Mouse (Mus musculus): ENCODE measurements at regions not wholly inside any gene's neighbourhood (a gene's known extent, or its start where the extent isn't known, plus 50 kb on each side); places are given as distances from the start of the nearest gene placed in this dataset.
A peak's percentile ranks its signal among the peaks of the same experiment; 100 is the strongest.

- Histone ChIP-seq H3K9ac (replicated peaks) (no peak overlapping the region), H3K36me3 (no peaks in the 10 kb centered on the region), H3K27me3 (no peaks in the 10 kb centered on the region), H3K9me3 (no peaks in the 10 kb centered on the region; the same call in 1 of the 2 replicates), H3K4me2 (replicated peaks) (no peak overlapping the region), H3K27ac (no peak overlapping the region), H3K4me1 (replicated peaks) (no peaks in the 10 kb centered on the region), H3K4me3 (replicated peaks) (no peak overlapping the region)
- ATAC-seq, result no peak
Measured at GRCm38 (mm10) chr5:18080761-18081160, 118.4 kb downstream of the Gnat3 start.

- no peaks in the 10 kb centered on the region; the same call in 1 of the 2 replicates for H3K9me3 ChIP-seq
- no peaks in the 10 kb centered on the region for H3K36me3 ChIP-seq
- no peak overlapping the region for H3K9ac ChIP-seq (replicated peaks)
- no peak overlapping the region for H3K27ac ChIP-seq
- no peaks in the 10 kb centered on the region for H3K4me1 ChIP-seq (replicated peaks)
- no peak overlapping the region for H3K4me2 ChIP-seq (replicated peaks)
- H3K27me3 ChIP-seq, result no peaks in the 10 kb centered on the region
- ATAC-seq, result no peak
- 87% methylated on average over 9 of the region's 9 CpGs for WGBS
- H3K4me3 ChIP-seq (replicated peaks), result no peak overlapping the region
Measured at GRCm38 (mm10) chr5:18082219-18082618, 119.9 kb downstream of the Gnat3 start.

- Histone ChIP-seq H3K4me2 (replicated peaks) (no peak overlapping the region), H3K9ac (replicated peaks) (no peak overlapping the region), H3K9me3 (no peaks in the 10 kb centered on the region), H3K4me3 (replicated peaks) (no peak overlapping the region), H3K36me3 (no peaks in the 10 kb centered on the region), H3K4me1 (replicated peaks) (no peaks in the 10 kb centered on the region), H3K27ac (no peak overlapping the region), H3K27me3 (no peaks in the 10 kb centered on the region)
- WGBS, result 76% methylated on average over 1 of the region's 1 CpGs
- ATAC-seq, result no peak
Measured at GRCm38 (mm10) chr5:18083789-18084188, 121.4 kb downstream of the Gnat3 start.

GRCm38 (mm10) chr5:18085456-18085855 is 123.1 kb downstream of the Gnat3 start:
- Histone ChIP-seq H3K36me3 (no peaks in the 10 kb centered on the region), H3K9ac (replicated peaks) (no peak overlapping the region)
- WGBS, result 93% methylated on average over 2 of the region's 2 CpGs

GRCm38 (mm10) chr5:18087919-18088445 is 125.6 kb downstream of the Gnat3 start:
- H3K27me3 ChIP-seq, result no peaks in the 10 kb centered on the region
- H3K4me3 ChIP-seq (replicated peaks), result no peak overlapping the region
- H3K4me2 ChIP-seq (replicated peaks), result no peak overlapping the region
- no peak overlapping the region for H3K27ac ChIP-seq
- H3K36me3 ChIP-seq, result no peaks in the 10 kb centered on the region
- H3K4me1 ChIP-seq (replicated peaks), result no peaks in the 10 kb centered on the region
- peak; percentile 89 for ATAC-seq
- no peaks in the 10 kb centered on the region for H3K9me3 ChIP-seq
- WGBS, result 42% methylated on average over 8 of the region's 8 CpGs
- H3K9ac ChIP-seq (replicated peaks), result no peak overlapping the region

More at GRCm38 (mm10) chr5:18085456-18085855, 123.1 kb downstream of the Gnat3 start:
- Histone ChIP-seq H3K9me3 (no peaks in the 10 kb centered on the region), H3K27me3 (no peaks in the 10 kb centered on the region), H3K4me3 (replicated peaks) (no peak overlapping the region), H3K4me1 (replicated peaks) (no peaks in the 10 kb centered on the region), H3K27ac (no peak overlapping the region), H3K4me2 (replicated peaks) (no peak overlapping the region)
- no peak for ATAC-seq

- H3K27ac ChIP-seq, result no peak overlapping the region
- H3K36me3 ChIP-seq, result no peaks in the 10 kb centered on the region
- H3K4me2 ChIP-seq (replicated peaks), result no peak overlapping the region
- H3K27me3 ChIP-seq, result no peaks in the 10 kb centered on the region
- 53% methylated on average over 2 of the region's 2 CpGs for WGBS
- H3K9me3 ChIP-seq, result no peaks in the 10 kb centered on the region
- no peaks in the 10 kb centered on the region for H3K4me1 ChIP-seq (replicated peaks)
- no peak overlapping the region for H3K4me3 ChIP-seq (replicated peaks)
- H3K9ac ChIP-seq (replicated peaks), result no peak overlapping the region
- no peak for ATAC-seq
Measured at GRCm38 (mm10) chr5:18089956-18090355, 127.6 kb downstream of the Gnat3 start.

GRCm38 (mm10) chr5:18114905-18115689 is 152.7 kb downstream of the Gnat3 start:
- Histone ChIP-seq H3K36me3 (no peaks in the 10 kb centered on the region), H3K9ac (replicated peaks) (no peak overlapping the region), H3K4me2 (replicated peaks) (no peak overlapping the region), H3K9me3 (no peaks in the 10 kb centered on the region), H3K4me3 (replicated peaks) (no peak overlapping the region), H3K27me3 (no peaks in the 10 kb centered on the region), H3K27ac (no peak overlapping the region), H3K4me1 (replicated peaks) (no peaks in the 10 kb centered on the region)
- ATAC-seq, result no peak
- 41% methylated on average over 3 of the region's 3 CpGs for WGBS

GRCm38 (mm10) chr5:18135794-18136678 is 173.7 kb downstream of the Gnat3 start:
- peaks cover 22% of the 10 kb centered on the region for H3K4me1 ChIP-seq (replicated peaks)
- peak; percentile 73 for ATAC-seq
- H3K4me3 ChIP-seq (replicated peaks), result no peak overlapping the region
- no peaks in the 10 kb centered on the region for H3K27me3 ChIP-seq
- 39% methylated on average over 7 of the region's 7 CpGs for WGBS
- no peak overlapping the region for H3K4me2 ChIP-seq (replicated peaks)
- H3K36me3 ChIP-seq, result no peaks in the 10 kb centered on the region
- H3K9ac ChIP-seq (replicated peaks), result no peak overlapping the region
- H3K9me3 ChIP-seq, result no peaks in the 10 kb centered on the region
- H3K27ac ChIP-seq, result peak overlapping the region; percentile 70

GRCm38 (mm10) chr5:18137450-18138061 is 175.2 kb downstream of the Gnat3 start:
- Histone ChIP-seq H3K27me3 (no peaks in the 10 kb centered on the region), H3K9ac (replicated peaks) (no peak overlapping the region), H3K4me2 (replicated peaks) (no peak overlapping the region), H3K36me3 (no peaks in the 10 kb centered on the region), H3K4me1 (replicated peaks) (peaks cover 22% of the 10 kb centered on the region), H3K27ac (no peak overlapping the region), H3K9me3 (no peaks in the 10 kb centered on the region), H3K4me3 (replicated peaks) (no peak overlapping the region)
- WGBS, result 58% methylated on average over 4 of the region's 4 CpGs
- no peak for ATAC-seq

GRCm38 (mm10) chr5:18152241-18152640 is 189.9 kb downstream of the Gnat3 start:
- no peak for ATAC-seq
- no peaks in the 10 kb centered on the region for H3K4me1 ChIP-seq (replicated peaks)
- 80% methylated on average over 1 of the region's 1 CpGs for WGBS
- H3K36me3 ChIP-seq, result no peaks in the 10 kb centered on the region
- H3K9me3 ChIP-seq, result no peaks in the 10 kb centered on the region
- no peak overlapping the region for H3K4me3 ChIP-seq (replicated peaks)
- no peak overlapping the region for H3K4me2 ChIP-seq (replicated peaks)
- no peak overlapping the region for H3K27ac ChIP-seq
- H3K27me3 ChIP-seq, result no peaks in the 10 kb centered on the region
- no peak overlapping the region for H3K9ac ChIP-seq (replicated peaks)

GRCm38 (mm10) chr5:18153703-18154102 is 191.4 kb downstream of the Gnat3 start:
- no peak for ATAC-seq
- Histone ChIP-seq H3K9me3 (no peaks in the 10 kb centered on the region; the same call in 1 of the 2 replicates), H3K27me3 (no peaks in the 10 kb centered on the region), H3K4me1 (replicated peaks) (no peaks in the 10 kb centered on the region), H3K4me3 (replicated peaks) (no peak overlapping the region), H3K9ac (replicated peaks) (no peak overlapping the region), H3K27ac (no peak overlapping the region), H3K4me2 (replicated peaks) (no peak overlapping the region), H3K36me3 (no peaks in the 10 kb centered on the region)
- WGBS, result 94% methylated on average over 1 of the region's 1 CpGs

GRCm38 (mm10) chr5:18163515-18163914 is 196.6 kb downstream of the Gnai1 start:
- Histone ChIP-seq H3K4me2 (replicated peaks) (no peak overlapping the region), H3K27me3 (no peaks in the 10 kb centered on the region), H3K27ac (no peak overlapping the region), H3K9ac (replicated peaks) (no peak overlapping the region), H3K36me3 (no peaks in the 10 kb centered on the region), H3K4me1 (replicated peaks) (no peaks in the 10 kb centered on the region), H3K9me3 (no peaks in the 10 kb centered on the region), H3K4me3 (replicated peaks) (no peak overlapping the region)
- no peak for ATAC-seq
